Mouse (Mus musculus) gastrocnemius, postnatal 4 days (tissue): ENCODE measurements around the gene Enthd1. TPM values are rescaled to one million over a fixed set of nuclear protein-coding genes. Genes with fewer than 3 reads are reported as not detected.

Experiments
- DNase-seq, 2 experiments: peaks; one replicate each; pipeline ENCODE4 v3.0.0; 2021 to 2022; ENCODE audit warnings: low spot score in 2 of 2, mixed read lengths in 2 of 2
- total RNA-seq, 2 experiments: library from RNA; stranded (reverse); gene quantifications; 2 replicates each; pipeline ENCODE4 v1.2.3; 2021

Enthd1 gene
- total RNA-seq, 2 experiments from 2014 or later, result not detected

GRCm38 (mm10) chr15:80574211-80575040, 9.5 kb upstream of the Enthd1 start:
- no peak for DNase-seq

GRCm38 (mm10) chr15:80572811-80573520, 8.0 kb upstream of the Enthd1 start:
- no peak for DNase-seq

DNA sequence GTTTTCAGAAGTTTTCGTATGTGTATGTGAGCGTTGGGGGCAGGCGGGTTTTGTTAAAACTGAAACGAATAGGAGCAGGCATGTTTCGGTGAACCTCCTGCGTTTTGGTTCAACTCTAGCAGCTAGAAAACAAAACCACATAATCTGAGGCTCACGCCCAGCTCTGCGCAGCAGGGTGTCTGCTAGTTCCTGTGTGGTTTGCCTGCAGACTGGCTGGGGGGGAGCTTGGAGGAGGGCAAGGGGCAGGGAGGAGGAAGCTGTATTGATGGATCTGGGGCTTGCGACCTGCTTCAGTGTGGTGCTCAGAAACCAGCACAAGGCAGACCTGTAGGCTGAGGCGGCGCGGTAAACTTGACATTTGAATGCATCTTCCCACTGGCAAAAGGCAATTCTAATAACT, 7.3 kb upstream of the Enthd1 start, which contains the start of gene Grap2:
TSS of gene Grap2 (plus strand) at position 304 of the 400 bp plus-strand sequence.
- no peak for DNase-seq

DNA sequence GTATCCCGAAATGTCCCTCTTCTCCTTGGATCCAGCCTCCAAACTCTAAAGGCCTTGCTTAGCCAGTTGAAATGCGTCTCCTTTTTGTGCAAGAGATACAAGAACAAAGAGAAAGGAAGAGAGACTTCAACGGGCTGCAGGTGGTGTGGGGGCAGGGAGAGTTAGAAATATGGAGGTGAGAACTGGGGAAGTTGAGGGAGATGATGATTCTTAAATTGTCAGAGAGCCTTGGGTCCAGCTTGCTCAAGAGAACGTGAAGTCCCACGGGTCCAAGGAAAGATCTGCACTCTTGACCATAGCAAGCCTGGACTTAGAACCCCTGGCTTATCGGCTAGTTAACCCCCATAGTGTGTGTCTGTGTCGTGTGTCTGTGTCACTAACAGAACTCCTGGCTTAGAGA, 6.7 kb upstream of the Enthd1 start:
- DNase-seq, result no peak

- no peak for DNase-seq
These were observed 5.3 kb upstream of the Enthd1 start for GRCm38 (mm10) chr15:80570226-80570625.

- DNase-seq, result no peak
These were observed 4.2 kb upstream of the Enthd1 start for GRCm38 (mm10) chr15:80569205-80569604.

DNA sequence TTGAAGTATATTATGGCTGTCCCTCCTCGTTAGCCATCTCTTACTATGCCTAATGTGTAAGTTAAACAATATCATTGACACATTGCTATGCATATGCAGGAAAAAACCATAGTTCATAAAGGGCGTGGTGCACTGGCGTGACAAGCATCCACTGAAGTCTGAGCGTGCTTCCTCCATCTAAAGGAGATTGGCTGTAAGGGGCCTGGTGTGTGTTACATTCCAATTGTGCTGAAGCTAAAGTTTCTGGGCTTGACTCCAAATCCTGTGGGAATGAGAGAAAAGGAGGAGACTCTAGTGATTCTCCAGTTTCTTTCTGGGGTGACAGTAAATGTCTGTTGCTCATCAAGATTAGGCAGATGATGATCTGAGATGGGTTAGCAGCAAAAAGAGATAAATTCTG, 2.8 kb upstream of the Enthd1 start:
- DNase-seq, result no peak

- DNase-seq, result no peak
These were observed 2.2 kb upstream of the Enthd1 start for GRCm38 (mm10) chr15:80567139-80567538.

GRCm38 (mm10) chr15:80566696-80567095, 1.7 kb upstream of the Enthd1 start:
- no peak for DNase-seq

DNA sequence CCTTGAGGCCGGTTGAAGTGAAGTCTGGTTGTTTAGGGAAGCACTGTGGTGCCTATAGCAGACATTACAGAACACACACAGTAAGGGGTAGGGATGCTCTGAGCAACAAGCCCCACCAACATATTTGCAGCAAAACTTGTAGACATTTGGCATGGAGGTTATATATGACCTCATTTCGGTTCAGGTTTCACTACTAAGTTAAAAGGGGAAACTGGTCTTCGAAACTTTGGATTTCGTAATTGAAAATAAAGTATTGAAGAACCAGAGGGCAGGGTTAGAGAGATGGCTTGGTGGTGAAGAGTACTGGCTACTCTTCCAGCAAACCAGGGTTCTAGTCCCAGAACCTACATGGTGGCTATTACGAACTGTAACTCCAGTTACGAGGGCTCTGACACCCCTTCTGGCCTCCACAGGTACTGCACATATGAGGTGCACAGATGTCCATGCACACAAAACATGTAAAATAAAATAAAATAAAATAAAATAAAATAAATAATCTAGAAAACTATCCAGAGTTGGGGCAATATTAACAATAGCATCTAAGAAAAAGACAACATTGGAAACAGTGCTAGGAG, 1.2 kb downstream of the Enthd1 start:
- no peak for DNase-seq

DNA sequence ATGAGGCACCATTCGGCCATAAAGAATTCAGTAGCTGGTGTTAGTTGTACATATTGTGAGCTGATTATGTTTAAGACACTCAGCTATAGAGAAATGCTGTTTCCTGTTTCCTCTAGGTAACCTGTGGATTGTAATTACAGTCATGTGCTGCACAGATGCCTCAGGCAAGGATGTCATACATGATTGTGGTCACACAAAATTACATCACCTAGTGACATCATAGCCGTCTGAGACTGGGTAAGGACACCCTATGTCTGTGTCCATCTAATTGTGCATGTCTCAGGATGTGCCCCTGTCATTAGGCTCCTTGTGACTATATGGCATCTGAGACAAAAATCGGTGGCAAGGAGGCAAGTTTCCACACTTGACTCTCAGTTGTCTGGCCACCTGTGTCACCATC, 2.5 kb downstream of the Enthd1 start:
- no peak for DNase-seq

DNA sequence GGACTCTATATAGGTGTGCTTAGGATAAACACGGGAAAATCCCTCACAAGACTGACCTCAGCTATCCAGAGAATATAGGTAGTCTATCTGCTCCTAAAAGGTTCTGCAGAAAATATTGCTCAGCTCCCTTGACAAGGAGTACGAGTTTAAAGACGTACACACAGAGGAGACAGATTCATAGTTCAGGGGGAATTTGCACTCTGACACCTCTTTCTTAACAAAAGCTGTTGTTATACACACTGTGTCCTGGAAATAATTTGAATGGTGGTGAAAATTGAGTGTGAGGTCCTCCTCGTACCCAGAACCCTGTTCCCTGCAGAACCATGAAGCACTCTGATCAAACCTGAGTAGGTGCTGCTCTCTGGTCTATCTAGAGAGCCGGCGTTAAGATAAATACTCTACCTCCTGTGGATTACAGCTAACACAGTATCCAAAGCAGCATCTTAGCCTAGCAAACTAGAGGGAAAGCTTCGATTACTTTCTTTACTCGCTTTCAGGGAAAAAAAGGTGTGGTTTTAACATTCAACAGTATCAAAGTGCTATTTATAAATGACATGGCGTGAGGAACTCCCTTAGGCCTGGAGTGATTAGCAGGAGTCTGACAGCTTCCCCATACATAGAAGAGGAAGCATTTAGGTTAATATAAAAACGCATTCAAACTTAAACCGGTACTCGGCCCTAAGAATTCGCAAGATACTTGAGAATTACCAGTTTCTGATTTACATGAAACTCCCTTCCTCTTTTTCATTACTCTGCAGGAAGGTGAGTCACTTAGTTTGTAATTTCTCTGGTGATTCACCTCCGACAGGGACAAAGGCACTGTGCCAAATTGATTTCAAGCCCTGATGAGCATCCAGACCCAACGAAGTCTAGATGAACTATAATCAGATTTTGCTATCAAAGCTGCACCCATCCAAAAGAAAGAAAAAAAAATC, 4.0 kb downstream of the Enthd1 start:
- DNase-seq, result no peak

GRCm38 (mm10) chr15:80559978-80560377, 5.0 kb downstream of the Enthd1 start:
- DNase-seq, result no peak

- DNase-seq, result no peak
These were observed 5.4 kb downstream of the Enthd1 start for GRCm38 (mm10) chr15:80559534-80559933.

- no peak for DNase-seq
These were observed 7.2 kb downstream of the Enthd1 start for GRCm38 (mm10) chr15:80557745-80558144.

DNA sequence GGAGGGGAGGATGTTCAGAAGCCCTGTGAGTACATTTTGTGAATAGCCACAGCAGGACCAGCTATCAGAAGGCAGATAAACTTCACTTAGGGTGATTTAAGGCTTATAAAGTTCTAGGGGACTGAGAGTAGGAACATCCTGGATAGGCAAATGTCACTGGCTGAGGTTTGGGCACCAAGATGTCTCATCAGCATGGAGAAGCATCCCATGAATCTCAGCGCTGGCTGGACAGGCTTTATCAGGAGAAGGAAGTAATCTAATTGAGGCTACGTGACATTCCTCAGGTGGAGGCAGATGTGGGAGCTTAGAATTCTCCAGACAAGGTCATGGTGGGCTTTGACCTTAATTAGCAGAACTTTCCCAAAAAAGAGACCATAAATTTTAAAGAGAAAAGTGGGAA, 8.9 kb downstream of the Enthd1 start:
- DNase-seq, result no peak

DNA sequence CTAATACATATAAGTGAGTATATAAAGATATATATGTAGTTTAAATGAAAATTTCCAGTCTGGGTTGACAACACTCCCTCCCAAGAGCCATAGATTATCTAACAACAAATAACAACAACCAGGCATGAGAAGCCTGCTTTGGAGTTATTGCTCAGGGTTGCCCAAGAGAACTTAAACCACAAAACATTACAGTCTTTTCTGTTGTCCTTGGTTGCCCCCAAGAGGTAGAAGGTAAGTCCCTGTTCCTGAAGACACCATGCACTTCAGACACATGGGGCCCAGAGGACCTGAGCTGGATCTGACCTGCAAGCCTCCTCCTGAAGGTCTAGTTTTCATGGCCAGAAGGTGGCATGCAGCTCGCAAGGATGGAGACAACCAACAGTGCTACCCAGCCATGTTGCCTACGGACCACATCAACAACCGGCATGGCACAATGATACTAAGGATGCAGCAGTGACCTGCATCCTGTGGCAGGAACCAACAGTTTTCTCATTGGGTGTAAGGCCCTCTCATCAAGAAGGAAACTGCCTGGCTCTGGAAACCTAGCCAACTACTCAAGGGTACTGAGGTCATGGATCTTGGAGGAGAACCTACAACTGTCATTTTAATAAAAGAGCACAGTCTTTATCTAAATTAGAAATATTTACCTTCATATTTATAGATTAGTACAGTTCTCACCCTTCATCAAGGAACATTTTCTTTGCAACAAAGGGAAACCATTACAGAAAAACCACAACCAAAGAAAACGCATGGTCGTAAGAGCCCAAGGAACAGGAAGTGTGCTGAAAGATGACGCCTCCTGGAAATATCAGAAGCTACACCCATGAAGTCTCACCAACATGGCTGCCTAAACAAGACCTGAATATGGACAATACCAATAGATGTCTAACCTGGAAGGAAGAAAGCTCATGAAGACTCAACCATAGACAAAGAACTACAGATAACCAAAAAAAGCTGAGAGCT, 9.8 kb downstream of the Enthd1 start:
- no peak for DNase-seq

DNA sequence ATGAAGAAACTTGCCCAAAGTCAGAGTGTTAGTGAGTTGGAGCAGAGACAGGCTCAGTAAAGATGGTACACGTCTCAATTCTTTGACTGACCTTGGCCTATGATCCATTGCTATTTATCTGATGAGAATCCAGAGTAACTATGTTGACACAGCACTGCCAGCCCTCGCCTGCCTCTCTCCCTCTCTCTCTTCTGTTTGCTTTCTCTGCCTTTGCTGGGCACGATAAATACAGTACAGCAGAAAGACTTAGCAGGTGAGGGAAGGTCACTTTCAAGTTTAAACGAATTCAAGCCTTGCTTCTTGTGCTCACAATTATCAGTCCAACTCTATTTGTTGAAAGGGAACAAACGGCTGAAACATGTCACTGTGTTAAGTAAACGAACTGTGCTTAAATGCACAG, 19.5 kb downstream of the Enthd1 start:
- DNase-seq, result no peak

GRCm38 (mm10) chr15:80544115-80544514, 20.8 kb downstream of the Enthd1 start:
- no peak for DNase-seq
